Mouse (Mus musculus): ENCODE measurements around the gene Dnah2. TPM values are rescaled to one million over a fixed set of nuclear protein-coding genes. Genes with fewer than 3 reads are reported as not detected.

The Dnah2 gene
- total and polyA plus RNA-seq, 2 experiments from 2014 or later, result 3.0 to 12.3 TPM

DNA sequence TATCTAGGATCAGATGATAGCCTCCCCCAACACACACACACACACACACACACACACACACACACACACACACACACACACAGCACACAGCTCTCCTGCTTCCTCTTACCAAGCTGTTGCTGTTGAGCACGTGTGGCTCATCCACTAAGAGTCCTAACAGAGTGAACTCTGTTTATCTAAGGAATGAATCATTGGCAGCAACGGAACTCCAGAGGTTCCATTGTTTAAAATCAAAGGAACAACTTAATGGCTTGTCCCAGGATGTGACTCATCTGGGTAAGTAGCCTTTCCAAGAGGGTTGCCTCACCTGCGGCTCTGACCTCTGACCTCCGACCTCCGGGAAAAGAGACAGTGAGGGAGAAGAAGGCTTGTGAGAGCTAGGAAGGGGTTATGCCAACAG, 105.6 kb downstream of the Dnah2 start:
- H3K27ac ChIP-seq (ENCODE audit: low read depth, low read length), result no peak overlapping the region
- DNase-seq, result no peak
- no peak overlapping the region for H3K9ac ChIP-seq
- H3K36me3 ChIP-seq (ENCODE audit: insufficient read depth), result no peaks in the 10 kb centered on the region
- 61% methylated on average over 5 of the region's 5 CpGs for WGBS
- no peaks in the 10 kb centered on the region for H3K27me3 ChIP-seq (ENCODE audit: insufficient read depth, low read length)
- TF ChIP-seq CTCF (IDR thresholded peaks at IDR 0.05; ENCODE audit: low read depth), result no peak
- H3K9me3 ChIP-seq (ENCODE audit: low read length), result no peaks in the 10 kb centered on the region
- no peak overlapping the region for H3K4me2 ChIP-seq (ENCODE audit: low read depth)
- H3K4me1 ChIP-seq (ENCODE audit: insufficient read depth), result no peaks in the 10 kb centered on the region
- H3K4me3 ChIP-seq (ENCODE audit: low read depth, low read length), result no peak overlapping the region
- ATAC-seq, result no peak

GRCm38 (mm10) chr11:69437291-69437690, 111.6 kb downstream of the Dnah2 start:
- 58% methylated on average over 3 of the region's 3 CpGs for WGBS
- no peak overlapping the region for H3K4me2 ChIP-seq (ENCODE audit: low read depth)

GRCm38 (mm10) chr11:69433189-69433588, 115.7 kb downstream of the Dnah2 start:
- Histone ChIP-seq H3K27ac (ENCODE audit: low read depth, low read length) (no peak overlapping the region), H3K36me3 (ENCODE audit: insufficient read depth) (no peaks in the 10 kb centered on the region), H3K27me3 (ENCODE audit: insufficient read depth, low read length) (no peaks in the 10 kb centered on the region), H3K9me3 (ENCODE audit: low read length) (no peaks in the 10 kb centered on the region), H3K4me2 (ENCODE audit: low read depth) (no peak overlapping the region), H3K4me3 (ENCODE audit: low read depth, low read length) (no peak overlapping the region), H3K4me1 (ENCODE audit: insufficient read depth) (no peaks in the 10 kb centered on the region), H3K9ac (no peak overlapping the region)
- DNase-seq, result no peak
- no peak for TF ChIP-seq CTCF (IDR thresholded peaks at IDR 0.05; ENCODE audit: low read depth)
- WGBS, result 75% methylated on average over 6 of the region's 6 CpGs
- ATAC-seq, result no peak

More at GRCm38 (mm10) chr11:69437291-69437690, 111.6 kb downstream of the Dnah2 start:
- Histone ChIP-seq H3K36me3 (ENCODE audit: insufficient read depth) (no peaks in the 10 kb centered on the region), H3K27ac (ENCODE audit: low read depth, low read length) (no peak overlapping the region), H3K4me1 (ENCODE audit: insufficient read depth) (no peaks in the 10 kb centered on the region), H3K27me3 (ENCODE audit: insufficient read depth, low read length) (no peaks in the 10 kb centered on the region), H3K9me3 (ENCODE audit: low read length) (no peaks in the 10 kb centered on the region), H3K9ac (no peak overlapping the region), H3K4me3 (ENCODE audit: low read depth, low read length) (no peak overlapping the region)
- ATAC-seq, result no peak
- no peak for TF ChIP-seq CTCF (IDR thresholded peaks at IDR 0.05; ENCODE audit: low read depth)
- DNase-seq, result no peak

- Histone ChIP-seq H3K27me3 (ENCODE audit: insufficient read depth, low read length) (no peaks in the 10 kb centered on the region), H3K4me1 (ENCODE audit: insufficient read depth) (no peaks in the 10 kb centered on the region), H3K27ac (ENCODE audit: low read depth, low read length) (no peak overlapping the region), H3K9ac (no peak overlapping the region), H3K36me3 (ENCODE audit: insufficient read depth) (no peaks in the 10 kb centered on the region), H3K4me3 (ENCODE audit: low read depth, low read length) (no peak overlapping the region), H3K9me3 (ENCODE audit: low read length) (no peaks in the 10 kb centered on the region), H3K4me2 (ENCODE audit: low read depth) (no peak overlapping the region)
- 74% methylated on average over 11 of the region's 11 CpGs for WGBS
- TF ChIP-seq CTCF (IDR thresholded peaks at IDR 0.05; ENCODE audit: low read depth), result no peak
- ATAC-seq (no peak), DNase-seq (no peak)
Measured at GRCm38 (mm10) chr11:69432640-69432982, 116.3 kb downstream of the Dnah2 start.

- Histone ChIP-seq H3K4me3 (ENCODE audit: low read depth, low read length) (no peak overlapping the region), H3K4me2 (ENCODE audit: low read depth) (no peak overlapping the region), H3K9me3 (ENCODE audit: low read length) (no peaks in the 10 kb centered on the region), H3K9ac (no peak overlapping the region), H3K27ac (ENCODE audit: low read depth, low read length) (no peak overlapping the region), H3K36me3 (ENCODE audit: insufficient read depth) (no peaks in the 10 kb centered on the region), H3K27me3 (ENCODE audit: insufficient read depth, low read length) (no peaks in the 10 kb centered on the region), H3K4me1 (ENCODE audit: insufficient read depth) (no peaks in the 10 kb centered on the region)
- DNase-seq (peak; percentile 90), ATAC-seq (peak; percentile 93)
- TF ChIP-seq CTCF (IDR thresholded peaks at IDR 0.05; ENCODE audit: low read depth), result peak; percentile 86
- 30% methylated on average over 11 of the region's 11 CpGs for WGBS
Measured at GRCm38 (mm10) chr11:69431829-69432639, 116.9 kb downstream of the Dnah2 start.

DNA sequence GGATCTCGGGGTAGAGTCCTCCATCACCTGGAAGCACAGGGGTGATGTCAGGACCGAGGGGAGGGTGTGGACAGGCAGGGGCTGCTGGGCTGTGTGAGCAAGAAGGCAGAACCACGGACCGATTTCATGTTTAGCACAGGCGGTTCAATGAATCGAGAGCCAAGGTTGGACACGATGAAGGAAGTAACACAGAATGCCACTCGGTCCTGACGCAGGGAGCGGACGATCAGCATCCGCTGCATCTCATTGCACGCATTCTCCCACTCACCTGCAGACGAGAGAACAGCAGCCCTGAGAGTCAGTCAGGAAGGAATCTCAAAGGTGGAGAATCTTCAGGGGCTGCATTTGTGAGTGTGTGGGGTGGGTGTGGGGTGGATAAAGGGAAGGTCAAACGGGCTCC, 118.3 kb downstream of the Dnah2 start:
- 88% methylated on average over 15 of the region's 15 CpGs for WGBS
- Histone ChIP-seq H3K27ac (ENCODE audit: low read depth, low read length) (no peak overlapping the region), H3K9ac (no peak overlapping the region), H3K4me2 (ENCODE audit: low read depth) (no peak overlapping the region), H3K27me3 (ENCODE audit: insufficient read depth, low read length) (no peaks in the 10 kb centered on the region), H3K9me3 (ENCODE audit: low read length) (no peaks in the 10 kb centered on the region), H3K4me1 (ENCODE audit: insufficient read depth) (no peaks in the 10 kb centered on the region), H3K4me3 (ENCODE audit: low read depth, low read length) (no peak overlapping the region), H3K36me3 (ENCODE audit: insufficient read depth) (no peaks in the 10 kb centered on the region)
- ATAC-seq (no peak), DNase-seq (no peak)
- no peak for TF ChIP-seq CTCF (IDR thresholded peaks at IDR 0.05; ENCODE audit: low read depth)

- ATAC-seq (no peak), DNase-seq (no peak)
- Histone ChIP-seq H3K27me3 (ENCODE audit: insufficient read depth, low read length) (no peaks in the 10 kb centered on the region), H3K4me1 (ENCODE audit: insufficient read depth) (no peaks in the 10 kb centered on the region), H3K27ac (ENCODE audit: low read depth, low read length) (no peak overlapping the region), H3K4me3 (ENCODE audit: low read depth, low read length) (no peak overlapping the region), H3K4me2 (ENCODE audit: low read depth) (no peak overlapping the region), H3K9me3 (ENCODE audit: low read length) (no peaks in the 10 kb centered on the region), H3K36me3 (ENCODE audit: insufficient read depth) (no peaks in the 10 kb centered on the region), H3K9ac (no peak overlapping the region)
- WGBS, result 35% methylated on average over 2 of the region's 2 CpGs
- TF ChIP-seq CTCF (IDR thresholded peaks at IDR 0.05; ENCODE audit: low read depth), result no peak
Measured at GRCm38 (mm10) chr11:69429313-69429712, 119.6 kb downstream of the Dnah2 start.
